Mouse (Mus musculus) CD4-positive, CD25-positive, alpha-beta regulatory T cell, adult 4 months (primary cell): ENCODE results near the gene Chid1. TPM values are rescaled to one million over a fixed set of nuclear protein-coding genes. Genes with fewer than 3 reads are reported as not detected.

Experiments used
- ATAC-seq: one replicate; pipeline ENCODE4 v1.8.0; 2017
- polyA plus RNA-seq, 2 experiments: library from polyadenylated mRNA; unstranded; fragments of 100-300 nt; shearing (Covaris generic); gene quantifications; one replicate each; pipeline ENCODE4 v1.2.1; 2017

Gene Chid1
- polyA plus RNA-seq, 2 experiments from 2014 or later = 21.9 to 23.4 TPM

DNA sequence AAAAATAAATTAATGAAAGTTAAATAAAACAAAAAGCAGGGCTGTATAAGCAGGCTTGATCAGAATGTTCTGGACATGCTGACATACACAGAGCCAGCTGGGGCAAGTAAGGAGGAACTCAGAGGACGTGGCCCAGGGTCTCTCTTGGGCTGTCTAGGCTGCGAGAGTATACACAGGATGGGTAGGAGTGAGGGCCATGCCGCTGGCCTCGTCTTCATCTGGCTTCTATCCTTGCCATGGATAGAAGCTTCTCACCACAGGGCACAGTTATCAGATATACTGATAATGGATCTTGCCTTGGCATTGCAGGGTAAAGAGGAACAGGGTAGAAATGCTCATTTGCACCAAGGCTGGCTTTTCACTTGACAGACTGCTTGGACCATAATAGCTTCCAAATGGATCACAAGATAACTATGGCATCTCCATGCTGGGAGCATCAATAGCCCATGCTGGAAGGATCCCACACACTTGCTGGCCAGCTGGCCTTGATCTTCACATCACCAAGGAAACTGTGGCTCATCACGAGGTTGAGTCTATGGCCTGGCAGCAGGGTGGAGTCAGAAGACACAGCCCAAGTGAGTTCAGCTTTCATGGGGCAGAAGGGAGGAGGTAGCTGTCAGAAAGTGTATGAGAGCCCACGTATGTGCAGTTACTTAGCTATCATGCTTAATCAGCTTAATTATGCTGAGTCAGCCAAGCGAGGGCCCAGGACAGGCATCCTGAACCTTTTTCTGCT is 37.7 kb downstream of the Chid1 start:
- no peak for ATAC-seq

DNA sequence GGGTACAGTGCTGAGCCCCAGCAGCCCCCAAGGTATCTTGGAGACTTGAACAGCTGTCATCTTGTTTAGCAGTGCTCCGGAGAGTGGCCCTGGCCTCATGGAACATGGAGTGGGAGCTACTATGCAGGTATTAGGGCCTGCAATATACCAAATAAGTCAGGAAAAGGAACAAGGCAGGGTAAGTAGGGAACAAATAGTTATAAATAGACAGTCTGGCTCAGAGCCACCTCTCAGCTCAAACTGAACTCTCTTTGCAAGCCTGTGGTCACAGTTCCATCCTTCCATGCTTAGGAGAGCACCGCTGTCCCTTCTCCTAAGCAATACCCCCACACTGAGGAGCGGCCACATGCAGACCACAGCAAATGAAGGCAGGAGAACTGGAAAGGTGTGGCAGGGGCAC is 42.1 kb downstream of the Chid1 start:
- no peak for ATAC-seq

DNA sequence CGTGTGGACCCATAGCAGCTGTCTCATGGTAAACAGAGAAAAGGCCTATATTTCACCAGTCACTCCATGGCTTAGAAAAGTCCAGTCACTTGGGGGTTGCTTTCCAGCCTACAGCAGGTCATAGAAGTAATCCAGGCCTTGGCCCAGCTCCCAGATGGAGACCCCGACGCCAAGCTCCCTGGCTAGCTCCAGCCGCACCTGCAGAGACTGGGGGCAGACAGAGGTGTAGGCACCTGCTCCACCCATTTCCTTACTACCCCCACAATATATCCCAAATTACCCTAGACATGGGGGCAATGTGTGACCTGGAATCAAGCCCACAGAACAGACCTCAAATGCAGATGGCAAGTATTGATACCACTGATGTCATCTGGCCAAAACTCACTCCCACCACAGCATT is 43.7 kb downstream of the Chid1 start:
- no peak for ATAC-seq

DNA sequence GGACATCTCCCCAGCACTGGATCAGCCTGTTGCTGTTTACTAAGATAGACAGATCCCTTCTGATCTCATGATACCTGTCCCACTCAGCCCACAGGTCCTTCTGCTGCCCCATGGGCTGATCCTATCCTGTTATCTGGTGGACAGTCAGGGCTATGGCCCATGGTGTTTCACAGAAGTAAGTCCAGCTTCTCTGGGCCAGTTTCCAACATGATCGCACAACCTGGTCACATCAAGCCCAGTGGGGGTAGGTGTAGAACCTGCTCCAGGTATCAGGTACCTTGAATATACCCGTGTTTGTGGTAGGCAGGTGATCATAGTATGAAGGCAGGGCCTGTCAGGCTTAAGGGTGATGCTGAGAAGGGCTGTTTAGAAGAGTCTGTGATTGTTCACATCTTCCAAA is 44.3 kb downstream of the Chid1 start:
- ATAC-seq = no peak

DNA sequence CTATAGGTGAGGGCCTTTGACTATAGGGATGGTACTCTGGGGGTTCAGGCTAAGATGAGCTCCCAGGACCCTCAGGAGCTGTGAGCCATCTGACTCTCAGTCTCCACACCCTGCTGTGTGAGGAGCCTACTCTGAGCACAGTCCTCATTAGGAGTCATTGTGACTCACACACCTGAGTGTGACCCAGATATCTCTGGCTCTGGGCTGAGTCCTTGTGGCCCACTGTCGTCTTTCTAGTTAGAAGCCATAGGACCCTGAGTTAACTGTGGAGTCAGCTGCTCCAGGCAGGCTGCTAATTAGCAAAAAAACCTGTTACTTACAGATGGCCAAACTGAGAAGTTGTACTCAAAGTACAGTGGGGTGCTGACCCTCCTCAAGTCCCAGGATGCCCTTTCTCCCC is 45.9 kb downstream of the Chid1 start:
- ATAC-seq = no peak

DNA sequence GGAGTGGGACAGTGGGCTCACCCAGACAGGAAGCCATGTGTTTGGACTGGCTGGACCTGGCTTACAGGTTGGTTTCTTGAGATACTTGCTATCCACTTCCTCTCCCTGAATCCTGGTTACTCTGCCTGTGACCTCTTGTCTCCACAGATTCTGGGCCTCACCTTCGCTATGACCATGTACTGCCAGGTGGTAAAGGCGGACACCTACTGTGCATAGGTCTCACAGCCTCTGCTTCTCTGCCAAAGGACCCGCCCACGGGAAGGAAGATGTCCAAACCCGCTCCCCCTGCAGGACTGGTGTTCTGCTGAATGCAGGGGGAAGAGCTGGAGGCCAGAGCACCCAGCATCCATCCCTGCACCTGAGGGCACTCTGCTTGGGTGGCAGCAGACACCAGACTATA is 46.9 kb downstream of the Chid1 start:
- no peak for ATAC-seq

DNA sequence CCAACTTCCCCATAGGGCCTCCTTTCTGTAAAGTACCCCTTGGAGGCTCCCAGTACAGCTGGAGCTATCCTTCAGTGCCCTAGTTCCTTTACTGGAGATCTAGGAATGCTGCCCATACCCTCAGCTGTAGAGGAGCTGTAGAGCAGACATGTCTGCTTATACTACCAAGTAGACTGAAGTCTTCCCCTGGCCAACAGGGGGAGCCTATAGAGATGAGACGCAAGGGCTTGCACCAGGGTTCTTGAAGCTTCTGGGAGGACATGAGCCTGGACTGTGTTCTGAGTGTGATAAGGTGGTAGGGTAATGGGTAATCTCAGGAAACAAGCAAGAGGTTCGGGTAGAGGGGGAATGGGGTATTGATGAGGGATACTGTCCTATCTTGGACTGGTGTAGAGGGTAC is 48.5 kb downstream of the Chid1 start:
- ATAC-seq = no peak

DNA sequence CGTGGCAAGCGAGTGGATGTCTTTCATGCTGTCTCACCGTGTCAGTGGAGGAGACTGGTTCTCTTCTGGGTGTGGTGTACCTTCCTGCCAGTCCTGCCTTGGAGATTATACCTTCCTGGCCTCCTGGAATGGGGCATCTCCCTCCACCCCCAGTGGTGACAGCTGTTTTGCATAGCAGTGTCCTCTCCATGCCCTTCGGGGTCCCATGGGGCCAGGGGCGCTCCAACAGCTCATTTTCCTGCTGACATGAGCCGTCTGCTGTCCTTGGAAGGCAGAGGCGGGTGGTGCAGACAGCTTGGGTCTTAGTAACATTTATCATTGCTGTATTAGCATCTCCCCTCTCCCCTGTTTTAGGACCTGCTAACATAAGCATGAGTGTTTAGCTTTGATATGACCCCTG is 52.5 kb downstream of the Chid1 start:
- no peak for ATAC-seq

DNA sequence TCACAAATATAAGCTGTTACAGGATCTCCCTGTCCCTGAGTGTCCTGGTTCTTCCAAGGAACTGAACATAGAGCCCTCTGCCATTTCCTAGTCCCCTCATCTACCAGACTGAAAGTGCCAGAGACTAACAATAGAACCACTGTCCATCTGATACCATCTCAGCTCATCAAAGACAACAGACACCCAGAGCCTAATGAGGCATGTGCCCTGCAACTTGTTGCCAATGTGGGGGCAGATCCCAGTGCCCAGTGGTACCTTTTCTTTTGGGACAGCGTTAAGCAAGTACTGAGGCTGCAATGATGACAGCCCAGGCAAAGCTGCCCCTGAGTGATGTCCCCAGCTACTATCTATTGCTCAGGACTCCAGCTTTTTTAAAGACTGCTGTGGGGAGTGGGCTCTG is 53.4 kb downstream of the Chid1 start:
- ATAC-seq = no peak

DNA sequence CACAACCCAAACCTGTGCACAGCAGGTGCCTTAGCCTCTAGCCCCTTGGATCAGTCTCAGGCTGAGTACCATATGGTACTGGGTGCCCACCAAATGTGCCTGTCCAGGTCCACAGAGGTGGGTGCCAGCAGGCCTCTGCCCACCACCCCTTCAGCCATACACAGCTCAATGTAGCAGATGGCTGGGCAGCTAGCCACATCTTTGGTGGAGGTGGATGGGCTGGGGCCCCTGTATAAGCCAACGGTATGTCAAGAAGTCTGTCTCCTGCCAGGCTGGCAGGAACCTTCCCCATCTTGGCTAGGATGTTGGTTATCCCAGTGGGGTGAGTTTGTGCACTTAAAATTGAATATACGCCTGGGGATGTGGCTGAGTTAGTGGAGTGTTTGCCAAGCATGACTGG is 54.1 kb downstream of the Chid1 start:
- ATAC-seq = no peak

DNA sequence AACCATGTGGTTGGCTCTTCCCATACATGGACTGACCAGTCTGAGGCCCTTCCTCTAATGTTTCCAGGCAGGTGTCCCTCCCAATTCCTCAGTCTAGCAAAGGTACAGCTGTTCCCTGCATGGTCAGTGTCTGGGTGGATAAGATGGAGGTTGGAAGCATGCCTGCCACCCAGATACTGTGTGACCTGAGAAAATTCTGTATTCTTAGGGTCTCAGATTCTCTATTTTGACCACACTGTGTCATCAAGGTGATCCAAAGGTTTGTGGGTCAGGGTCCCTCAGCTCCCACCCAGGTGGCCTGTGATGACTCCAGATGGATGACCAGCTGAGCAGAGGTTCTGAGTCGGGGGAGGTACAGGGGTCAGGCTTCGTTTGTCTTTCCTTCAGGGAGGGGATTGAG is 54.5 kb downstream of the Chid1 start:
- no peak for ATAC-seq

DNA sequence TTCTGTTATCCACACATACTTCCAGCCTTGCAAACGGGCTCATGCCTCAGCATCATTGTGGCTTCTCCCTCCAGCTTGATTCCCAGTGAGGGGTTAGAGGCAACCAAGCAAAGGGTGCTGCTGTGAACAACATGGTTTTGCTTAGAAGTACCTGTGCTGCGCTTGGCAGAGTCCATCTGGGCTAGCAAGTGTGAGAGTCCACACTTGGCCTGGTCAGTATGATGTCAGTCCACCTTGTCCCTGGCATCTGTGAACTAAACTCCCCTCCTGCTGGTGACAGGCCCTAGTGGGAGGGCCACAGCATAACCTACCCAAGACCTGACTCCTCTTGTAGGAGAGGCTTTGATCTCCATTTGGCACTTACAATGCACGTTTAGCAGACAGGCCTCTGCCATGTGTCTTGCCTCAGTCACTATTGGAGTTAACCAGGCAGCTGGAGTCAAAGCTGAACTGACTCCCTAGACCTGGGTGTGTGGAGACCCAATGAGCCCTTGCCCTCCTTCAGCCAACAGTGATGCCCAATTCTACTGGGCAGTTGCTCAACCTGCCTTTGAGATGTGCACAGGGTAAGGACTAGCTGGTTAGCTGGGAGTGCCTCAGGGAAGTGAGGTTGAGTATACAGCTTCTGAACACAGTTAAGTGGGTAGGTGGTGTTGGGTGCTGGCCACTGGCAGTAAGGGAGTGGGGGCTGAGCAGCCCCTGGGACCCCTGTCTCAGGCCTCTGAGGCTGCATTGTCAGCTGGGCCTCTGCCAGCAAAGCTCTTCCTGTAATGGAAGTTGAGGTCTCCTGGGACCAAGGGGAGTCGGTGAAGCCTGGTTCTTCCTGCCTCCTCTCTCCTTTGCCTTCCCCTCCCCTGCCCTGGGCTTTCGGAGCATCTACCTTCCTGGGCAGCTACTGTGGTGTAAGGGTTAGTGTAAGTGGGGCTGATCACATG is 55.2 kb downstream of the Chid1 start:
- ATAC-seq = no peak

DNA sequence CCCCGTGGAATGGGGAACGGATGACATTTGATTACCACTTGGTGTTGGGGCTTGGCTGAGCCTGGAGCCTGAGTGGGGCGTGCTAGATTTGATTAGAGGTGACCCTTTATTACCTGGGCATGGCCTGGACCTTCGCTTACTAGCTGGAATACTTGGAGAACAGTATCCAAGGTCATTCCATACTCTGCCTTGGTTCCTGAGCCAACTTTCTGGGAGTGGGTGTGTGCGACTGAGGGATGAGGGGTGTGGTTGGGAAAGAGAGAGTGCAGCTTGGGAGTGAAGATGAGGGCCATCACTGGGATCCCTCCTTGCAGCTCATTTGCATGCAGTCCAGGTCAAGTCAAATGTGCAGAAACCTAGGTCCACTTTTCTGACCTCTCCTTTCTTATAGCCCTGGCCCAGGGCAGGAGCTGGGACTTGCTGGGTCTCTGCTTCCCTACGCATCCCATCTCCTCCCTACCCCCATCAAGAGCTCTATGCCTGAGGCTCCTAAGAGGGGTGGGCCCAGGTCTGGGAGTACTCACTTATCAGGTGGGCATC is 56.5 kb downstream of the Chid1 start:
- no peak for ATAC-seq

DNA sequence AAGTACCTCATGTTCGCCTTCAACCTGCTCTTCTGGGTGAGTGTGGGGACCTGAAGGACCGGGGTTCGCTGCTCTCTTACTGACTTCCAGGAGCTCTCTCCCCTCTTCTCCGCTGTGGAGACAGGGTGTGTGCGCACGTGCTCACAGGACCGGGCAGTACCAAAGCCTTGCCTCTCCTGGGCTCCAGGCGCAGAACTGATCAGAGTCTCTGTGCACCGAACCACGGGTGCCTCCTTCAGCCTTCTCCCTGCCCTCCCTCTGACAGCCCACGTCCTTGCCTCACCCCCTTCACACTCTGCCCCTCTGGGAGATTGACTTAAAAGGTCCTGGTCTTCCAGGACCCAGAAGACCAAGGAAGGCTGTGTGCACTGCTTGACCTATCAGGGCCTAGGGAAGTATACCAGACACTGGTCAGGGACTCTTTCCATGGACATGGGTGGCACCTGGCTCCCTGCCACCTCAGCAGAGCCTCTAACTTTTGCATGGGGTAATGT is 57.1 kb downstream of the Chid1 start:
- no peak for ATAC-seq

DNA sequence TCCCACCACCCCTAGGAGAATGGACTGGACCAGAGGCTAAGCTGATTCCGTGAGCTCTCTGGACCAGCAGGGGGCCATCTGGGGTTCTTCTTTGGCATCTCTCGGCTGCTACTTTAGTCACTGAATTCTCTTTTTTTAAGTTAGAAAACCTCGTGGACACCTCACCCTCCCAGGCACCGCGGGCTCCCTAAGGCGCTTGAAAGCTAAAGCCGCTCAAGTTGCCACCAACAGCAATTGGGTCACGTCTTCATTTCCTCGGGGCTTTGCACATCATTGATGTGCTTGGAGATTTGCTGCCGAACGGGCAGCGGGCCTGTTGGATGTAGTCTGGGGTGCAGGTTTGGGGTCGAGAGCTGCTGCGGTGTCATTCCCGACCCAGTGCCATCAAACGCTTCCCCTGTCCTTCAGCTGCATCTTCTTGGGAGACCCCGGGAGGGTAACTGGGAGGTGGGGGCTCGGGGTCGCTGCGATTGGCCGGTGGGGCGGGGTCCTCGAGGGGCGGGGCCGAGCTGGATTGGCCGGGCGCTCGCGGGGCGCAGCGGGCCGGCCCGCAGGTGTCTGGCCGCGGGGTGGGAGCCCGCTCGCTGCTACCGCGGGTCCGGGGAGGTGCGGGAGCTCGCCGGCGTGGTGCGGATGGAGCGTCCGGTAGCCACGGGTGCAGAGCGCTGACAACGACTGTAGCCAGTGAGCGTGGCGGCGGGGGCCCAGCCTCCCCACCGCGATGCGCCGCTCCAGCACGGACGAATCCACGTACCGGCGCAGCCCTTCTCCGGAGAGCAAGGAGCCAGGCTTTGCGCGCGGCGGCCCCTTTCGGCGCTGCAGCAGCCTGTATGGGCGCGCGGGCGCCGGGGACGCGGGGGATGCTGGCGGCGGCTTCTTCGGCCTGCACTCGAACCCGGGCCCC is 57.9 kb downstream of the Chid1 start:
- peak; percentile 25 for ATAC-seq

DNA sequence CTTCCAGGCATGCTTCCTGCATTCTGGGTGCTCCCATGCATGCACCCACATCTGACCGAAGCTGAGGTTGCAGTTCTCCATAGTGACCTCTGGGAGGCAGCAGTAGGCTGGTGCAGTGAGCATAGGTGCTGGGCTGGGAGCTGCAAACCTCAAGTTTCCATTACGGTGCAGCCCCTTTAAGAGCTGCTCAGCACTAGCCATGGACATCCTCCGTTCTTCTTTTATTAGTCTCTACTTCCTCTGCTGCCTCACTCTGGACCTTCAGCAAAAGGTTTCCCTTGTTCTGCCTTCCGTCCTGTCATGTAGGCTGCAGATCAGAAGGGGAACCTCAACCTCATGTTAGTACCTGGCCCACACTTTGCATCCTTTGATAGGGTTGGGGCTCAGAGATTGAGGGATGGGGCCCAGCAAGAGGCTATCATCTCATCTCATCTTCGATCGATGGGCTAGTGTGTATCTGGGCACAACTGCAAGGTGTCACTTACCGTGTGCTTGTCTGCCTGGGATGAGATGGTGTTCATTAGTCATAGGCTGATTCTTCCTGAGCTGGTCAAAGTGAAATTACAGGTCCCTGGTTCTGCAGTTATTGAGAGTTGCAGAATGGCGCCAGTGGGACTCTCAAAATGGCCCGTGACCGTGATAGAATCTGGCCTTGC is 58.7 kb downstream of the Chid1 start:
- peak; percentile 93 for ATAC-seq

DNA sequence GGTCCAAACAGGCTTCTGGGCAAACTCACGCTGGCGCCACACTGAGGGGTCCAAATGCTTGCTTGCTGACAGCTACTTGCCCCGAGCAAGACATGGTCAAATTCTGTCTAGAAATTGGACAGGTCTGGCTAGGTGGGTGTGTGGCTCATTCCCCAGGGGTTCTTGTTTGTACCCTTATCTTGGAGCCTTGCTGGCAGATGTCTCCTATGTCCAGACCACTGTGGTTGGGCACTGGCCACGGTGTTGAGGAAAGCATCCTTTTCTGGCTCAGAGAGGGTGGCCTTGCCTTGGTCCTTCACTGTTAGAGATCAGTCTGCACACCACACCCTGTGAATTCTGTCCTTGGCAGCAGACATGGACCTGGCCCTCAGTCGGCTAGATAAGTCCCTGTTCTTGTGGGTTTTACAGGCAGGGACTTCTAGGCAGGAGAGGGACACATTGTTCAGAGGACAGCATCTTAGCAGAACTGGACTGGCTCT is 61.3 kb downstream of the Chid1 start:
- no peak for ATAC-seq

DNA sequence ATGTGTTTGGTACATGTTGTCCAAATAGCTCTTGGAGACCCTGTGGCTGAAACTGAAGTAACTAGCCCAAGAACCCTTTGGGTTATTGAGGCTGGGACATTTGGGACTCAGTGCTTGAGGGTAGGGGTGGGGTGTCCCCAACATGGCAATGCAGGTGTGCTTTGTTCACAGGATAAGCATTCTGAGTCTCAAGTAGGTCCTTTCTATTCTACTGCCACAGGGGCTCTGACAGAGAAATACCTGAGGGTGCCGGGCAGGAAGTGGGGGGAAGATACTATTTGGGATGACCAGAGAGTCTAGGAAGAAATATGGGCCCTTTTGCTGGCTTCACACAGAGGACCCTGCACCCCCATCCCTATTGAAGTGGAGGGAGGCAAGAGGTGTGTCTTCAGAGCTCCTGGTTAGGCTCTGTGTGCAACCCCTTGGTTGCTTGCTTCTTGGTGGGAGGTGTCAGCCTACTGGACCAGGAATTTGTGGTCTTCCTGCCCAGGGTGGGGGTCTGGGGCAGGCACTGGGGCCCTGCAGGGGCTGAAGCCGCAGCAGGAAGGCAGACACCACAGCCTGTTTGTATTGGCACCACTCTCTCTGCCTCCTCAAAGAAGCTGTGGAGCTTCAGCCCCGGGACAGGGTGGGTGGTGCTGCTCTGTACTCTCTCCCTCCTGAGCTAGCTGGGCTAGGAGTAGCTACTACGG is 61.9 kb downstream of the Chid1 start:
- ATAC-seq = no peak

DNA sequence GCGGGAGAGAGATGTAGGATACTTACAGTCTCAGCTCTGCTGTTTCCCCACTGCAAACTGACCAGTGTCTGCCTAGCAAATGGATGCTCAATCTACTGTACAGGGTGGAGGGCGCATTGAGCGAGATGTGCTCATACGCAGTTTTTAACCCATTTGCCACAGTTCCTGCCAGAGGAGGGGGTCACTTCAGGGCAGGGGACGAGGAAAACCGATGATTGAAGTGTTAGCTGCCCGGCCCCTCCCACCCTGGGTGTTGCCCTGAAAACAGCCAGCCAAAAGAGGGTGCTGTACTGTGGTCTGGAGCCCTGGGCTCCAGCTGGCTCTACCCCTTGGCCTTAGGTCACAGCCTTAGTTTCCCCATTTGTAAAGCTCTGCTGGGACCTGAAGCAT is 62.7 kb downstream of the Chid1 start:
- no peak for ATAC-seq

DNA sequence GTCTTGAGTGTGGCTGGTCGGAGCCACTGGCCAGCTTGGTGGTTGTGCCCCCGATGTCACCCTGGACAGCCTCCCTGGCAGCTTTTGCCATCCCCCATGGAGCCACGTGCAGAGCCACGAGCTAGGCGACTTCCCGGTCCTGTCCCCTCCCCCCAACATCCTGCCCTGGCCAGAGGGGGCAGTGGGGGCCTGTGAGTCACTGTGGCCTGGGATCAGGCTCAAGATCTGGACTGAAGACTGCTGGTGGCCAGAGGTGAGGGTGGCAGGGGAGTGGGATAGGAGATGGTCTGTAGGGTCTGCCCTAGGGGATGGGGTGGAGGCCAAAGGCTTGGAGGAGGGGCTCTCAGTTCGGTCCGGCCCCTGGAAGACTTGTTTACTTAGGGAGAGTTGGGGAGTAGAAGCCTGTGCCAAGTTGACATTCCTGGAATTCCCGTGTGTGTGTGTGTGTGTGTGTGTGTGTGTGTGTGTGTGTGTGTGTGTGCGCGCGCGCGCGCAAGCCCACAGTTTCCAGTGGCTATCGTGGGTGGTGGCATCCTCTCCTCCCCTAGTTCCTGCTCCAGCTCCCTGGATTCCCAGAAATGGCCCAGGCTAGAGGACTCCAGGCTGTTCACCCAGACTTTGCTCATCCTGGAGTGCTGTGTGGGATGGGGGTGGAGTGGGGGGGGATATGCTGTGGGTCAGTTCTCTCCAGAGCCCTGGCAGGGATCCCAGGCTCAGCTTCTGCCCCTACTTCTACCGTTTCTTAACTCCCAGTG is 63.3 kb downstream of the Chid1 start:
- ATAC-seq = no peak

DNA sequence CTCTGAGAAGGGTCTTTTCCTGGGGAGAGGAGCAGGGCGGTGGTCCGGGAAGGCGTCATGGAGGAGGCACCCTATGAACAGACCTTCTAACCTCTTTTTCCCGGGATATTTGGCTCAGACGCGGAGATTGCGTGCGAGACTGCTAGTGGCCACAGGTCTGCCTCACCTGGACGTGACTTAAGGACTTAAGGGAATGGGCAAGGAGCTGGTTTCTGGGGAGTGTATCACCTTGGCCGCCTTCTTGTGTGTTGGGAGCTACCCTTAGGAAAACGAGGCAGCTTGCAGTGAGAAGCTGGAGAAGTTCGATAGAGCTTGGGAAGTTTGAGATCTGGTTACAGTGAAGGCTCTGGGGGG is 63.9 kb downstream of the Chid1 start:
- no peak for ATAC-seq
